Mouse (Mus musculus): ENCODE data around the gene Tex16. TPM values are rescaled to one million over a fixed set of nuclear protein-coding genes. Genes with fewer than 3 reads are reported as not detected.

Gene Tex16
- total RNA-seq (2014; fragmentation: Nextera tagmentation) (not detected in 2 replicates), total RNA-seq (2017) (not detected in 2 replicates)

GRCm38 (mm10) chrX:112010707-112011106 is at the start of gene Tex16:
TSS of gene Tex16 (plus strand) at chrX:112011007.
- ATAC-seq (replicated peaks; ENCODE audit: poor library complexity, severe bottlenecking) = no peak

GRCm38 (mm10) chrX:111999661-112000060 is 11.1 kb upstream of the Tex16 start:
- ATAC-seq (replicated peaks; ENCODE audit: poor library complexity, severe bottlenecking) = no peak

Other genes starting within 250 kb of the Tex16 start
- gene Gm45194, start 119.6 kb upstream of the Tex16 start, total RNA-seq (2014; fragmentation: Nextera tagmentation) = not detected in 2 replicates
- not detected in 2 replicates for gene Gm45194, start 119.6 kb upstream of the Tex16 start, total RNA-seq (2017)
- gene 4933403O08Rik, start 228.0 kb downstream of the Tex16 start, total RNA-seq (2014; fragmentation: Nextera tagmentation) = not detected in 2 replicates
- not detected in 2 replicates for gene 4933403O08Rik, start 228.0 kb downstream of the Tex16 start, total RNA-seq (2017)